Mouse (Mus musculus) lung, postnatal 14 days (tissue): ENCODE data around the gene Popdc2.
"Not testable (repeated sequence)": the region's sequence is repeated elsewhere in the genome, so short reads cannot be mapped to it uniquely, and the experiment has no call there.

ENCODE experiments used
- DNase-seq: peaks from one replicate; pipeline ENCODE4 v3.0.0; 2021

Gene Popdc2

GRCm38 (mm10) chr16:38361933-38362332 is at the start of gene Popdc2:
Popdc2 (plus strand) TSS chr16:38362209.
- no peak for DNase-seq

- no peak for DNase-seq
Measured at GRCm38 (mm10) chr16:38318492-38318891, 43.5 kb upstream of the Popdc2 start.

- DNase-seq: no peak
Measured at GRCm38 (mm10) chr16:38319087-38319486, 42.9 kb upstream of the Popdc2 start.

- peak; percentile 65 for DNase-seq
Measured at GRCm38 (mm10) chr16:38321452-38321935, 40.5 kb upstream of the Popdc2 start.

GRCm38 (mm10) chr16:38324311-38324710 is 37.7 kb upstream of the Popdc2 start:
- no peak for DNase-seq

- DNase-seq: no peak
Measured at GRCm38 (mm10) chr16:38326778-38327397, 35.1 kb upstream of the Popdc2 start.

GRCm38 (mm10) chr16:38329340-38329739 is 32.7 kb upstream of the Popdc2 start:
- DNase-seq: no peak

GRCm38 (mm10) chr16:38334431-38334830 is 27.6 kb upstream of the Popdc2 start:
- no peak for DNase-seq

- not testable (repeated sequence) for DNase-seq
Measured at GRCm38 (mm10) chr16:38338077-38338476, 23.9 kb upstream of the Popdc2 start.

- DNase-seq: peak; percentile 82
Measured at GRCm38 (mm10) chr16:38341396-38342324, 20.3 kb upstream of the Popdc2 start, which contains the start of gene Maats1. Maats1 (minus strand) TSS chr16:38342143.

GRCm38 (mm10) chr16:38344941-38345725 is 16.9 kb upstream of the Popdc2 start:
- DNase-seq: no peak

GRCm38 (mm10) chr16:38346529-38347325 is 15.3 kb upstream of the Popdc2 start, which contains the start of the genes Cox17 and Gm21987:
Cox17 (plus strand) TSS chr16:38346991.
Gm21987 (plus strand) TSS chr16:38347040.
- peak; percentile 94 for DNase-seq

- DNase-seq: no peak
Measured at GRCm38 (mm10) chr16:38347588-38347987, 14.4 kb upstream of the Popdc2 start.

GRCm38 (mm10) chr16:38348217-38348761 is 13.7 kb upstream of the Popdc2 start:
- no peak for DNase-seq

- DNase-seq: no peak
Measured at GRCm38 (mm10) chr16:38349881-38350280, 12.1 kb upstream of the Popdc2 start.

- DNase-seq: peak; percentile 51
Measured at GRCm38 (mm10) chr16:38350361-38350855, 11.6 kb upstream of the Popdc2 start.

GRCm38 (mm10) chr16:38350939-38351338 is 11.1 kb upstream of the Popdc2 start:
- DNase-seq: no peak

GRCm38 (mm10) chr16:38352031-38352430 is 10.0 kb upstream of the Popdc2 start:
- DNase-seq: no peak

GRCm38 (mm10) chr16:38352851-38353250 is 9.2 kb upstream of the Popdc2 start:
- DNase-seq: no peak

- no peak for DNase-seq
Measured at GRCm38 (mm10) chr16:38353642-38354041, 8.4 kb upstream of the Popdc2 start.

- no peak for DNase-seq
Measured at GRCm38 (mm10) chr16:38354185-38354913, 7.7 kb upstream of the Popdc2 start.
